Mouse (Mus musculus) hindbrain, embryonic 15.5 days (tissue): Measurements from ENCODE around the gene Defb23. TPM values are rescaled to one million over a fixed set of nuclear protein-coding genes. Genes with fewer than 3 reads are reported as not detected.

Experiments used
- ATAC-seq: fragments of 200-750 bp; cut with Nextera tagmentation; 2 replicates; pipeline ENCODE4 v1.8.0; 2017; ENCODE audit warnings: low read depth, moderate number of reproducible peaks, moderate TSS enrichment; ENCODE audit not compliant: low FRiP score
- H3K27ac ChIP-seq: fragments of 300-500 bp; sonication (generic); replicated peaks from 2 replicates; pipeline ENCODE4 v1.5.1; 2015; ENCODE audit warnings: mild to moderate bottlenecking, inconsistent platforms
- H3K27me3 ChIP-seq: fragments of 300-500 bp; sonication (generic); 2 replicates; pipeline ENCODE4 v1.6.1; 2015; ENCODE audit warnings: control low read depth, inconsistent platforms
- H3K36me3 ChIP-seq: fragments of 300-500 bp; sonication (generic); 2 replicates; pipeline ENCODE4 v1.6.1; 2015; ENCODE audit warnings: control low read depth, inconsistent platforms
- H3K4me1 ChIP-seq: fragments of 300-500 bp; sonication (generic); replicated peaks from 2 replicates; pipeline ENCODE4 v1.6.1; 2015; ENCODE audit warnings: control low read depth, inconsistent platforms
- H3K4me2 ChIP-seq: fragments of 300-500 bp; sonication (generic); 2 replicates; pipeline ENCODE4 v1.6.1; 2015; ENCODE audit warnings: moderate library complexity, mild to moderate bottlenecking, inconsistent platforms
- H3K4me3 ChIP-seq: fragments of 300-500 bp; sonication (generic); 2 replicates; pipeline ENCODE4 v1.5.1; 2015; ENCODE audit warnings: mild to moderate bottlenecking, inconsistent platforms
- H3K9ac ChIP-seq: fragments of 300-500 bp; sonication (generic); 2 replicates; pipeline ENCODE4 v1.6.1; 2015; ENCODE audit warnings: inconsistent platforms
- H3K9me3 ChIP-seq: fragments of 300-500 bp; sonication (generic); 2 replicates; pipeline ENCODE4 v1.6.1; 2016; ENCODE audit warnings: control low read depth, inconsistent platforms
- WGBS: fragments of 180-500 bp; shearing (Covaris S2); methylation state at CpG from one replicate; pipeline ENCODE4 v1.1.7; 2015; 5-methylcytosine and 5-hydroxymethylcytosine counted together
- polyA plus RNA-seq: library from polyadenylated mRNA; unstranded; fragments of >200 nt; fragmentation: Nextera tagmentation; extraction: Ambion mirVana; gene quantifications from 2 replicates; pipeline ENCODE4 v1.2.1, GENCODE M21; 2015

Defb23 gene
- polyA plus RNA-seq, 1 experiment from 2014 or later = not detected

GRCm38 (mm10) chr2:152409781-152410180 is 54.6 kb downstream of the Defb23 start:
- H3K27me3 ChIP-seq = no peaks in the 10 kb centered on the region
- no peak for ATAC-seq
- no peaks in the 10 kb centered on the region for H3K9me3 ChIP-seq
- peak overlapping the region; percentile 74; the same call in 1 of the 2 replicates for H3K27ac ChIP-seq
- no peak overlapping the region for H3K4me3 ChIP-seq
- 79% methylated on average over 6 of the region's 6 CpGs for WGBS
- H3K9ac ChIP-seq = no peak overlapping the region
- H3K4me1 ChIP-seq = peaks cover 52% of the 10 kb centered on the region
- H3K4me2 ChIP-seq = no peak overlapping the region
- H3K36me3 ChIP-seq = no peaks in the 10 kb centered on the region

Other genes with a start within 250 kb of the Defb23 start
- gene Csnk2a1, start 237.8 kb downstream of the Defb23 start, polyA plus RNA-seq = 94.2 and 97.7 TPM in 2 replicates
- gene Tbc1d20, start 170.8 kb downstream of the Defb23 start, polyA plus RNA-seq = 32.1 and 36.5 TPM in 2 replicates
- 95.3 and 103 TPM in 2 replicates for gene Rbck1, start 132.0 kb downstream of the Defb23 start, polyA plus RNA-seq
- 1.8 TPM in 2 replicates for gene Trib3, start 120.6 kb downstream of the Defb23 start, polyA plus RNA-seq
- 50.6 and 60.3 TPM in 2 replicates for gene Nrsn2, start 88.0 kb downstream of the Defb23 start, polyA plus RNA-seq
- gene Sox12, start 66.6 kb downstream of the Defb23 start, polyA plus RNA-seq = 13.8 and 14.9 TPM in 2 replicates
- gene Zcchc3, start 49.6 kb downstream of the Defb23 start, polyA plus RNA-seq = 18.6 TPM in 2 replicates
- gene 6820408C15Rik, start 49.0 kb downstream of the Defb23 start, polyA plus RNA-seq = 2.2 and 2.3 TPM in 2 replicates
- not detected in 2 replicates for gene Defb20, start 12.4 kb upstream of the Defb23 start, polyA plus RNA-seq
- gene Defb22, start 25.5 kb upstream of the Defb23 start, polyA plus RNA-seq = not detected in 2 replicates
- not detected in 2 replicates for gene Defb26, start 47.1 kb upstream of the Defb23 start, polyA plus RNA-seq
- gene Defb28, start 53.6 kb upstream of the Defb23 start, polyA plus RNA-seq = not detected in 2 replicates
- not detected in 2 replicates for gene Defb29, start 75.5 kb upstream of the Defb23 start, polyA plus RNA-seq
- not detected in 2 replicates for gene Gm17416, start 104.7 kb upstream of the Defb23 start, polyA plus RNA-seq
- not detected in 2 replicates for gene Defb21, start 108.1 kb upstream of the Defb23 start, polyA plus RNA-seq
- not detected in 2 replicates for gene Defb19, start 115.7 kb upstream of the Defb23 start, polyA plus RNA-seq
- gene Defb45, start 134.8 kb upstream of the Defb23 start, polyA plus RNA-seq = not detected in 2 replicates
- not detected in 2 replicates for gene Defb36, start 139.7 kb upstream of the Defb23 start, polyA plus RNA-seq
- gene Defb25, start 158.4 kb upstream of the Defb23 start, polyA plus RNA-seq = not detected in 2 replicates
- gene Rem1, start 162.3 kb upstream of the Defb23 start, polyA plus RNA-seq = 0.52 and 0.72 TPM in 2 replicates
- gene H13, start 204.8 kb upstream of the Defb23 start, polyA plus RNA-seq = 166 and 177 TPM in 2 replicates
- gene Mcts2, start 222.4 kb upstream of the Defb23 start, polyA plus RNA-seq = 32.6 and 37.3 TPM in 2 replicates